In the genomic region with DNA sequence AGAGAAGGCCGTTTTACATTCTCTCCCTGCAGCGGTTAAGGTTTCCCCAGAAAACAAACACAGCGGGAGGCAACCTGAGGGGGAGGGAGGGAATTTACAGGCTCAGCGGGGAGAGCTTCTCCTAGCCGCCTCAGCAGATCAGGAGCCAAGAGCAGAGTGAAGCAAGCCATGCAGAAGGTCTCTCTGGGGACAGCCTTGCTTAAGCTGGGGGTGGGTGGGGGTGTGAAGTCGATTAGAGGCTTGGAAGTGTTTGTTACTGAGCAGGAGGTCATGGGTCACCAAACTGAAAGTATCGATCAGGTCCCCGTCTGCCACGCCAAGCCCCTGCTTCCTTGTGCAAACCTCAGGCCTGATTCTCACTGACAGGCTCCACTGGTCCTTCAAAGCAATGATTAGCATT, we compare ENCODE assay signal across 12 mouse cellular contexts. TPM values are rescaled to one million over a fixed set of nuclear protein-coding genes. Genes with fewer than 3 reads are reported as not detected.
DNase-seq lines count a peak whose midpoint lies in the region; ATAC-seq lines count a peak whose summit lies in the region.
"Had no signal": no experiment of that assay in that cellular context is flagged by ENCODE, and none has a peak within 500 bp of the region (broad histone marks: within the 10 kb centered on the region; RNA-seq: fewer than 3 reads in every experiment).

No protein-coding gene starts in this region.

- no peak overlapping the region for H3K4me3 ChIP-seq in forebrain, embryonic 12.5 days (replicated peaks)
- no peak overlapping the region for H3K4me3 ChIP-seq in forebrain, embryonic 16.5 days (replicated peaks; ENCODE audit: low read length)
- no peak overlapping the region for H3K4me3 ChIP-seq in hindbrain, embryonic 13.5 days
- no peak overlapping the region for H3K4me3 ChIP-seq in neural tube, embryonic 12.5 days
- H3K4me3 ChIP-seq in heart, embryonic 12.5 days = no peak overlapping the region
- no peak overlapping the region for H3K4me3 ChIP-seq in kidney, embryonic 15.5 days (replicated peaks)

- H3K9me3 ChIP-seq in forebrain, embryonic 12.5 days = no peaks in the 10 kb centered on the region
- H3K9me3 ChIP-seq in forebrain, embryonic 16.5 days (ENCODE audit: control insufficient read depth, low read length) = no peaks in the 10 kb centered on the region
- H3K9me3 ChIP-seq in hindbrain, embryonic 13.5 days = no peaks in the 10 kb centered on the region
- no peaks in the 10 kb centered on the region for H3K9me3 ChIP-seq in neural tube, embryonic 12.5 days
- no peaks in the 10 kb centered on the region for H3K9me3 ChIP-seq in heart, embryonic 12.5 days (replicated peaks)
- no peaks in the 10 kb centered on the region for H3K9me3 ChIP-seq in kidney, embryonic 15.5 days (replicated peaks)

- H3K27ac ChIP-seq in forebrain, embryonic 12.5 days = no peak overlapping the region
- no peak overlapping the region for H3K27ac ChIP-seq in forebrain, embryonic 16.5 days (ENCODE audit: low read length)
- H3K27ac ChIP-seq in hindbrain, embryonic 13.5 days = 0 out of 2 replicates have a peak overlapping the region, but pooled peaks have one; percentile 20
- H3K27ac ChIP-seq in neural tube, embryonic 12.5 days = no peak overlapping the region
- no peak overlapping the region for H3K27ac ChIP-seq in heart, embryonic 12.5 days (ENCODE audit: poor library complexity, severe bottlenecking)
- H3K27ac ChIP-seq in kidney, embryonic 15.5 days = no peak overlapping the region

- peak overlapping the region; percentile 8; the same call in 1 of the 2 replicates for H3K4me2 ChIP-seq in forebrain, embryonic 12.5 days
- H3K4me2 ChIP-seq in forebrain, embryonic 16.5 days (ENCODE audit: low read length) = no peak overlapping the region
- 0 out of 2 replicates have a peak overlapping the region, but pooled peaks have one; percentile 11 for H3K4me2 ChIP-seq in hindbrain, embryonic 13.5 days
- peak overlapping the region; percentile 49 for H3K4me2 ChIP-seq in neural tube, embryonic 12.5 days (replicated peaks)
- no peak overlapping the region for H3K4me2 ChIP-seq in heart, embryonic 12.5 days
- H3K4me2 ChIP-seq in kidney, embryonic 15.5 days = no peak overlapping the region

- peak; percentile 60; the same call in 1 of the 2 replicates for ATAC-seq in forebrain, embryonic 12.5 days (ENCODE audit: low FRiP score)
- ATAC-seq in forebrain, embryonic 16.5 days = no peak
- ATAC-seq in hindbrain, embryonic 13.5 days (ENCODE audit: low FRiP score) = peak; percentile 36; the same call in 1 of the 2 replicates
- ATAC-seq in neural tube, embryonic 12.5 days (ENCODE audit: low FRiP score, low read depth) = no peak
- ATAC-seq in heart, embryonic 12.5 days (ENCODE audit: insufficient number of reproducible peaks, low FRiP score) = no peak
- ATAC-seq in kidney, embryonic 15.5 days (replicated peaks; ENCODE audit: low FRiP score) = no peak

- no peak overlapping the region for H3K9ac ChIP-seq in forebrain, embryonic 12.5 days
- H3K9ac ChIP-seq in forebrain, embryonic 16.5 days (replicated peaks; ENCODE audit: low read depth, low read length) = no peak overlapping the region
- no peak overlapping the region for H3K9ac ChIP-seq in hindbrain, embryonic 13.5 days
- H3K9ac ChIP-seq in neural tube, embryonic 12.5 days = no peak overlapping the region
- no peak overlapping the region for H3K9ac ChIP-seq in heart, embryonic 12.5 days
- H3K9ac ChIP-seq in kidney, embryonic 15.5 days = no peak overlapping the region

- H3K4me1 ChIP-seq in forebrain, embryonic 12.5 days = peaks cover 16% of the 10 kb centered on the region
- H3K4me1 ChIP-seq in forebrain, embryonic 16.5 days (replicated peaks; ENCODE audit: control insufficient read depth, insufficient read depth, low read length) = 0 out of 2 replicates have a peak, but pooled peaks cover 5% of the 10 kb centered on the region
- peaks cover 36% of the 10 kb centered on the region for H3K4me1 ChIP-seq in hindbrain, embryonic 13.5 days (replicated peaks)
- H3K4me1 ChIP-seq in neural tube, embryonic 12.5 days = peaks cover 13% of the 10 kb centered on the region
- H3K4me1 ChIP-seq in heart, embryonic 12.5 days (replicated peaks) = no peaks in the 10 kb centered on the region
- 0 out of 2 replicates have a peak, but pooled peaks cover 3% of the 10 kb centered on the region for H3K4me1 ChIP-seq in kidney, embryonic 15.5 days

- H3K36me3 ChIP-seq in forebrain, embryonic 12.5 days (replicated peaks) = no peaks in the 10 kb centered on the region
- H3K36me3 ChIP-seq in forebrain, embryonic 16.5 days (ENCODE audit: control insufficient read depth, insufficient read depth) = no peaks in the 10 kb centered on the region
- H3K36me3 ChIP-seq in hindbrain, embryonic 13.5 days = no peaks in the 10 kb centered on the region
- H3K36me3 ChIP-seq in neural tube, embryonic 12.5 days = no peaks in the 10 kb centered on the region
- no peaks in the 10 kb centered on the region for H3K36me3 ChIP-seq in heart, embryonic 12.5 days
- H3K36me3 ChIP-seq in kidney, embryonic 15.5 days = no peaks in the 10 kb centered on the region

- peak; percentile 80 for DNase-seq in ZHBTc4 (ENCODE audit: low read depth, low spot score)
- DNase-seq in cerebellum, postnatal 4 days (ENCODE audit: low spot score in 2 of 2) = no peak
- DNase-seq: cerebellum, adult 8-10 months; kidney, postnatal 36 days; lung, postnatal 10 days; right cerebral cortex, postnatal 4 days had no signal

- WGBS in forebrain, embryonic 12.5 days = 2% methylated on average over 9 of the region's 9 CpGs
- 2% methylated on average over 9 of the region's 9 CpGs for WGBS in forebrain, embryonic 16.5 days
- WGBS in hindbrain, embryonic 13.5 days = 1% methylated on average over 9 of the region's 9 CpGs
- 2% methylated on average over 9 of the region's 9 CpGs for whole genome bisulfite sequencing in neural tube, embryonic 12.5 days
- WGBS in heart, embryonic 12.5 days = under 1% methylated on average over 9 of the region's 9 CpGs
- under 1% methylated on average over 9 of the region's 9 CpGs for WGBS in kidney, embryonic 15.5 days

- H3K27me3 ChIP-seq in forebrain, embryonic 12.5 days = peaks cover 16% of the 10 kb centered on the region
- 0 out of 2 replicates have a peak, but pooled peaks cover 3% of the 10 kb centered on the region for H3K27me3 ChIP-seq in forebrain, embryonic 16.5 days (replicated peaks; ENCODE audit: control insufficient read depth, insufficient read depth, low read length)
- H3K27me3 ChIP-seq in hindbrain, embryonic 13.5 days = peaks cover 22% of the 10 kb centered on the region
- peaks cover 3% of the 10 kb centered on the region for H3K27me3 ChIP-seq in neural tube, embryonic 12.5 days (replicated peaks)
- H3K27me3 ChIP-seq in heart, embryonic 12.5 days (replicated peaks) = peaks cover 30% of the 10 kb centered on the region
- peaks cover 25% of the 10 kb centered on the region for H3K27me3 ChIP-seq in kidney, embryonic 15.5 days

RNA-seq across cellular contexts. Expression of a gene that starts 58.7 kb away (rescaled TPM):
- polyA plus RNA-seq in forebrain, embryonic 12.5 days (2016; fragmentation: Nextera tagmentation; extraction: Ambion mirVana) = 31.9 and 35.5 TPM in 2 replicates
- 49.3 and 61.8 TPM in 2 replicates for polyA plus RNA-seq in forebrain, embryonic 16.5 days (2015; fragmentation: Nextera tagmentation; extraction: Ambion mirVana)
- 44.3 and 45.3 TPM in 2 replicates for polyA plus RNA-seq in hindbrain, embryonic 13.5 days (2015; fragmentation: Nextera tagmentation; extraction: Ambion mirVana)
- polyA plus RNA-seq in neural tube, embryonic 12.5 days (2016; fragmentation: Nextera tagmentation; extraction: Ambion mirVana) = 37.3 and 42.3 TPM in 2 replicates
- 0.18 and 0.46 TPM in 2 replicates for polyA plus RNA-seq in heart, embryonic 12.5 days (2016; fragmentation: Nextera tagmentation; extraction: Ambion mirVana)
- 0.55 and 1.4 TPM in 2 replicates for polyA plus RNA-seq in kidney, embryonic 15.5 days (2015; fragmentation: Nextera tagmentation; extraction: Ambion mirVana)

Comparison
In these comparisons a context has a peak if more than half of its experiments do, and no peak if none do; other contexts are left out.
1. ATAC-seq: peak in forebrain, embryonic 12.5 days (single experiment) and hindbrain, embryonic 13.5 days (single experiment); none in forebrain, embryonic 16.5 days (single experiment), neural tube, embryonic 12.5 days (single experiment), heart, embryonic 12.5 days (single experiment) and kidney, embryonic 15.5 days (single experiment).
2. H3K4me2 ChIP-seq: peak in forebrain, embryonic 12.5 days (single experiment), hindbrain, embryonic 13.5 days (single experiment) and neural tube, embryonic 12.5 days (single experiment); none in forebrain, embryonic 16.5 days (single experiment), heart, embryonic 12.5 days (single experiment) and kidney, embryonic 15.5 days (single experiment).
3. RNA of a gene that starts 58.7 kb away (polyA plus RNA-seq): 49.3 to 61.8 TPM in forebrain, embryonic 16.5 days, 44.3 to 45.3 TPM in hindbrain, embryonic 13.5 days, 37.3 to 42.3 TPM in neural tube, embryonic 12.5 days and 31.9 to 35.5 TPM in forebrain, embryonic 12.5 days; 0.55 to 1.4 TPM in kidney, embryonic 15.5 days and 0.18 to 0.46 TPM in heart, embryonic 12.5 days; every median in the first group is over 10 times any median in the second.